Mouse (Mus musculus): ENCODE data around the gene Gm4340. TPM values are rescaled to one million over a fixed set of nuclear protein-coding genes. Genes with fewer than 3 reads are reported as not detected.

Gm4340 gene
- not detected for polyA plus RNA-seq (2014; fragmentation: Illumina TruSeq; extraction: RNeasy Lipid Tissue Mini Kit (QIAGEN cat#74804); ENCODE audit: low replicate concordance)

GRCm38 (mm10) chr10:104193742-104194141 lies at the start of gene Gm4340:
Gene Gm4340, plus strand, starts transcription at chr10:104194042.

GRCm38 (mm10) chr10:104151197-104151596 lies 42.6 kb upstream of the Gm4340 start, which contains the start of gene Gm6763:
Gene Gm6763, plus strand, starts transcription at chr10:104151497.

GRCm38 (mm10) chr10:104159706-104160105 lies 34.1 kb upstream of the Gm4340 start, which contains the start of gene Gm8764:
Gene Gm8764, plus strand, starts transcription at chr10:104160006.

DNA sequence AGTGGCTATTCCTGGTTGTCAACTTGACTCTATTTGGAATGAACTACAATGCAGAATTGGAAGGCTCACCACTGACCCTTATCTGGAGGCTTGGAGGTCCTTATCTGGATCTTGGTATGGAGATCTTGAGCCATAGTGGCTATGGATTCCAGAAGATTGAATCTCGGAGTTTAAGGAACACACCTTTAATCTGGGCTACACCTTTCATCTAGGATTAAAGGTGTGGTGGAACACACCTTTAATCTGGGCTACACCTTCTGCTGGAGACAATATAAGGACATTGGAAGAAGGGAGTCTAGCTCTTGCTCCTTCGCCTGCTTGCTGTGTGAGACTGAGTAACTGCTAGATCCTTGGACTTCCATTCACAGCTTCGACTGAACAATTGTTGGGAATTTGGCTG lies 25.6 kb upstream of the Gm4340 start, which contains the start of gene Gm21304:
Gm21304 (plus strand) TSS at position 301 of the 400 bp plus-strand sequence.

GRCm38 (mm10) chr10:104176724-104177123 lies 17.1 kb upstream of the Gm4340 start, which contains the start of gene Gm21312:
Gene Gm21312, plus strand, starts transcription at chr10:104177024.

DNA sequence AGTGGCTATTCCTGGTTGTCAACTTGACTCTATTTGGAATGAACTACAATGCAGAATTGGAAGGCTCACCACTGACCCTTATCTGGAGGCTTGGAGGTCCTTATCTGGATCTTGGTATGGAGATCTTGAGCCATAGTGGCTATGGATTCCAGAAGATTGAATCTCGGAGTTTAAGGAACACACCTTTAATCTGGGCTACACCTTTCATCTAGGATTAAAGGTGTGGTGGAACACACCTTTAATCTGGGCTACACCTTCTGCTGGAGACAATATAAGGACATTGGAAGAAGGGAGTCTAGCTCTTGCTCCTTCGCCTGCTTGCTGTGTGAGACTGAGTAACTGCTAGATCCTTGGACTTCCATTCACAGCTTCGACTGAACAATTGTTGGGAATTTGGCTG lies 8.6 kb upstream of the Gm4340 start, which contains the start of gene Gm20765:
Gm20765 (plus strand) TSS at position 301 of the 400 bp plus-strand sequence.

Other genes starting within 250 kb of the Gm4340 start
- not detected for gene Gm21293, start 51.1 kb upstream of the Gm4340 start, polyA plus RNA-seq (2014; fragmentation: Illumina TruSeq; extraction: RNeasy Lipid Tissue Mini Kit (QIAGEN cat#74804); ENCODE audit: low replicate concordance)
- gene Gm6763, start 42.5 kb upstream of the Gm4340 start, polyA plus RNA-seq (2014; fragmentation: Illumina TruSeq; extraction: RNeasy Lipid Tissue Mini Kit (QIAGEN cat#74804); ENCODE audit: low replicate concordance): not detected
- not detected for gene Gm8764, start 34.0 kb upstream of the Gm4340 start, polyA plus RNA-seq (2014; fragmentation: Illumina TruSeq; extraction: RNeasy Lipid Tissue Mini Kit (QIAGEN cat#74804); ENCODE audit: low replicate concordance)
- not detected for gene Gm21304, start 25.5 kb upstream of the Gm4340 start, polyA plus RNA-seq (2014; fragmentation: Illumina TruSeq; extraction: RNeasy Lipid Tissue Mini Kit (QIAGEN cat#74804); ENCODE audit: low replicate concordance)
- not detected for gene Gm21312, start 17.0 kb upstream of the Gm4340 start, polyA plus RNA-seq (2014; fragmentation: Illumina TruSeq; extraction: RNeasy Lipid Tissue Mini Kit (QIAGEN cat#74804); ENCODE audit: low replicate concordance)
- gene Gm20765, start 8.5 kb upstream of the Gm4340 start, polyA plus RNA-seq (2014; fragmentation: Illumina TruSeq; extraction: RNeasy Lipid Tissue Mini Kit (QIAGEN cat#74804); ENCODE audit: low replicate concordance): not detected

All from small intestine, adult 10 weeks (tissue).